Mouse (Mus musculus): ENCODE data around the gene Jazf1.

DNA sequence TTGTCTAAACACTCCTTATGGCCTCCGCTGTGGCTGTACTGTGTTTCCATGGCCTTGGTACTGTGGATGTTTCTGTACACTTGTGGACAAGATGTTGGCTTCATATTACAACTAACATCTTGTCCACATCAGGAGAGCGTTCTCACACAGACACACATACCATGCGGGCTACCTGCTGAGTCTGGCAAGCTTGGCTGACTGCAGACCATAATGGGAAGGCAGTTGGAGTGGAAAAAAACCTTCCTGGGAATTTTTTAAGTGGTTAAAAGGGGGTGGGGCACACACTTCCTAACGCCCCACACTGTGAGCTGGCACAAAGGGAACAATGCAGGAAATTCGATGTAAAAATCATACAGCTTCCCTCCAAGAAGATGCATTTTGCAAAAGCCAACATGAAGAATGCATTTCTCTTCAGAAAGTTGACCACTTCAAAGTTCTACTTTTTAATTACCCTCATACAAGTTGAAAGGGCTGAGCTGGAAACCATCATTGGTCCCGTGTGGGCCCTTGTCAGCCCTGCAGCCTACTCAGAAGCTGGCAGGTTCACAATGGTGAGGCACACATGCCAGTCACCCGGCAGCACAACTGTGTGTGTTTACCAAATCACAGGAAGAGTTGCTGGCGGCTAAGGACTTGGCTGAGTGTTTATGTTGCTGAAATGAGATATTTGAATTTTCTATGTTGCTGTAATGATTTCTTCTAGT is 215.9 kb downstream of the Jazf1 start:
- TF ChIP-seq HCFC1 (IDR thresholded peaks at IDR 0.05; ENCODE audit: borderline replicate concordance, insufficient read depth, low read length) (no peak), ZNF384 (IDR thresholded peaks at IDR 0.05; ENCODE audit: low read depth, low read length) (no peak), ZC3H11A (IDR thresholded peaks at IDR 0.05; ENCODE audit: borderline replicate concordance, low read depth, low read length) (no peak), MAFK (IDR thresholded peaks at IDR 0.05; ENCODE audit: insufficient read depth, low read depth, low read length) (no peak)
